7 mouse cellular contexts compared by ENCODE assay signal in the genomic region with DNA sequence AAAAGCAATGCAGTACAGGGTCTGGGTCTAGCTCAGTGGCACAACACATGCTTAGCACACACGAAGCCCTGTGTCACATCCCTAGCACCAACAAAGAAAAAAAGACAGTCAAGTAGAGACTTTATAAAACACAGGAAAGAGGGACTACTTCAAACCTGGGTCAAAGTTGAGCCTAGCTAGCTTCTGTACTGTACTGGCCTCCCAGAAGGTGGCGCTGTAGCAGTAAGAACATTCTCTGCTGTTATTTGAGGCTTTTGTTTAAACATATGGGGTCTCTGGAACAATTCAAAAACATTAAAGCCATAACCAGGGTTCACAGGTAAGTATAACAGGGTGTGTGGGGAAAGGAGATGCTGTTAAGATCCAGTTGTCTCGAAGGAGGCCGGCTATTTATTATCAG. TPM values are rescaled to one million over a fixed set of nuclear protein-coding genes. Genes with fewer than 3 reads are reported as not detected.
DNase-seq lines count a peak whose midpoint lies in the region; ATAC-seq and TF ChIP-seq lines count a peak whose summit lies in the region.

No protein-coding gene starts in this region.

- H3K4me2 ChIP-seq in intestine, postnatal 0 days (replicated peaks; ENCODE audit: low read depth), result no peak overlapping the region
- H3K4me2 ChIP-seq in intestine, embryonic 15.5 days (replicated peaks), result no peak overlapping the region
- H3K4me2 ChIP-seq in forebrain, embryonic 15.5 days (replicated peaks), result no peak overlapping the region

- no peak overlapping the region for H3K4me3 ChIP-seq in intestine, postnatal 0 days (ENCODE audit: low read depth, low read length)
- H3K4me3 ChIP-seq in intestine, embryonic 15.5 days (replicated peaks), result no peak overlapping the region
- no peak overlapping the region for H3K4me3 ChIP-seq in G1E (ENCODE audit: low read depth, low read length)
- no peak overlapping the region for H3K4me3 ChIP-seq in forebrain, embryonic 15.5 days

- no peak overlapping the region for H3K27ac ChIP-seq in intestine, postnatal 0 days (ENCODE audit: low read depth, low read length)
- no peak overlapping the region for H3K27ac ChIP-seq in intestine, embryonic 15.5 days
- H3K27ac ChIP-seq in forebrain, embryonic 15.5 days (replicated peaks), result no peak overlapping the region

- H3K9ac ChIP-seq in intestine, postnatal 0 days (ENCODE audit: low read depth, low read length), result no peak overlapping the region
- H3K9ac ChIP-seq in intestine, embryonic 15.5 days, result no peak overlapping the region
- no peak overlapping the region for H3K9ac ChIP-seq in forebrain, embryonic 15.5 days (replicated peaks)

- WGBS in intestine, postnatal 0 days, result 67% methylated on average over 4 of the region's 4 CpGs
- whole genome bisulfite sequencing in intestine, embryonic 15.5 days, result 68% methylated on average over 4 of the region's 4 CpGs
- WGBS in forebrain, embryonic 15.5 days, result 37% methylated on average over 4 of the region's 4 CpGs

- no peak for ATAC-seq in intestine, postnatal 0 days
- no peak for ATAC-seq in intestine, embryonic 15.5 days
- no peak for ATAC-seq in G1E (ENCODE audit: extremely low read depth, insufficient number of reproducible peaks, low FRiP score, poor library complexity, severe bottlenecking)
- no peak for ATAC-seq in forebrain, embryonic 15.5 days (replicated peaks)

- peak; percentile 72 for TF ChIP-seq CTCF in intestine, postnatal 0 days (IDR thresholded peaks at IDR 0.05; ENCODE audit: low read depth)
- TF ChIP-seq CTCF in G1E (IDR thresholded peaks at IDR 0.05; ENCODE audit: low read depth, low read length), result peak; percentile 47; the same call in 1 of the 2 replicates

- no peaks in the 10 kb centered on the region for H3K36me3 ChIP-seq in intestine, postnatal 0 days (ENCODE audit: control insufficient read depth, insufficient read depth)
- H3K36me3 ChIP-seq in intestine, embryonic 15.5 days, result no peaks in the 10 kb centered on the region
- H3K36me3 ChIP-seq in G1E (replicated peaks), result peaks cover 77% of the 10 kb centered on the region
- H3K36me3 ChIP-seq in forebrain, embryonic 15.5 days, result no peaks in the 10 kb centered on the region

- DNase-seq in B cell, adult 2 months, result peak; percentile 53 to 54
- DNase-seq in G1E (ENCODE audit: low spot score), result no peak
- peak; percentile 74 for DNase-seq in embryo, embryonic 10.5 days (ENCODE audit: low spot score)
- DNase-seq in mesoderm, embryonic 11.5 days (ENCODE audit: low read depth, low spot score), result peak; percentile 51

- H3K27me3 ChIP-seq in intestine, postnatal 0 days (replicated peaks; ENCODE audit: control insufficient read depth, insufficient read depth, low read length), result no peaks in the 10 kb centered on the region
- H3K27me3 ChIP-seq in intestine, embryonic 15.5 days (replicated peaks), result no peaks in the 10 kb centered on the region
- H3K27me3 ChIP-seq in G1E (ENCODE audit: insufficient read depth, low read length), result no peaks in the 10 kb centered on the region
- H3K27me3 ChIP-seq in forebrain, embryonic 15.5 days, result no peaks in the 10 kb centered on the region

- no peaks in the 10 kb centered on the region for H3K4me1 ChIP-seq in intestine, postnatal 0 days (replicated peaks; ENCODE audit: control insufficient read depth, insufficient read depth, low read length)
- H3K4me1 ChIP-seq in intestine, embryonic 15.5 days (replicated peaks), result peaks cover 15% of the 10 kb centered on the region; the same call in 1 of the 2 replicates
- H3K4me1 ChIP-seq in G1E (ENCODE audit: insufficient read depth, low read depth, low read length), result peaks cover 37% of the 10 kb centered on the region
- H3K4me1 ChIP-seq in forebrain, embryonic 15.5 days, result 0 out of 2 replicates have a peak, but pooled peaks cover 3% of the 10 kb centered on the region

- no peaks in the 10 kb centered on the region for H3K9me3 ChIP-seq in intestine, postnatal 0 days (ENCODE audit: control insufficient read depth)
- no peaks in the 10 kb centered on the region for H3K9me3 ChIP-seq in intestine, embryonic 15.5 days
- H3K9me3 ChIP-seq in G1E (replicated peaks), result no peaks in the 10 kb centered on the region
- H3K9me3 ChIP-seq in forebrain, embryonic 15.5 days, result no peaks in the 10 kb centered on the region

RNA-seq across cellular contexts. Expression of a gene that starts 54.4 kb away (rescaled TPM):
- 8.5 and 9.2 TPM in 2 replicates for polyA plus RNA-seq in intestine, postnatal 0 days (2015; fragmentation: Nextera tagmentation; extraction: Ambion mirVana)
- 22.8 and 23.4 TPM in 2 replicates for polyA plus RNA-seq in intestine, embryonic 15.5 days (2015; fragmentation: Nextera tagmentation; extraction: Ambion mirVana)
- total RNA-seq in G1E (2014; fragmentation: Nextera tagmentation) (0.75 and 0.83 TPM in 2 replicates), G1E (2017) (0.44 and 0.99 TPM in 2 replicates)
- polyA plus RNA-seq in G1E (2012), result 0.14 and 0.15 TPM in 2 replicates
- 7.7 and 7.9 TPM in 2 replicates for polyA plus RNA-seq in forebrain, embryonic 15.5 days (2015; fragmentation: Nextera tagmentation; extraction: Ambion mirVana)

RNA-seq across cellular contexts. Expression of a gene that starts 57.9 kb away (rescaled TPM):
- 61.0 and 65.9 TPM in 2 replicates for polyA plus RNA-seq in intestine, postnatal 0 days (2015; fragmentation: Nextera tagmentation; extraction: Ambion mirVana)
- 69.2 and 73.7 TPM in 2 replicates for polyA plus RNA-seq in intestine, embryonic 15.5 days (2015; fragmentation: Nextera tagmentation; extraction: Ambion mirVana)
- total RNA-seq in G1E (2014; fragmentation: Nextera tagmentation), result not detected in 2 replicates
- 0.93 and 0.99 TPM in 2 replicates for total RNA-seq in G1E (2017)
- polyA plus RNA-seq in G1E (2012), result 0.09 and 0.12 TPM in 2 replicates
- polyA plus RNA-seq in forebrain, embryonic 15.5 days (2015; fragmentation: Nextera tagmentation; extraction: Ambion mirVana), result 74.6 and 82.8 TPM in 2 replicates

Comparison
In these comparisons a context has a peak if more than half of its experiments do, and no peak if none do; other contexts are left out.
1. RNA of a gene that starts 57.9 kb away (polyA plus RNA-seq): 74.6 to 82.8 TPM in forebrain, embryonic 15.5 days, 69.2 to 73.7 TPM in intestine, embryonic 15.5 days and 61.0 to 65.9 TPM in intestine, postnatal 0 days; 0.09 to 0.12 TPM in G1E; every median in the first group is over 10 times any median in the second.